Mouse (Mus musculus): ENCODE data around the gene Akap2.
"Not testable (repeated sequence)": the region's sequence is repeated elsewhere in the genome, so short reads cannot be mapped to it uniquely, and the experiment has no call there.

Akap2 gene

GRCm38 (mm10) chr4:57862269-57862986 is 145.0 kb downstream of the Akap2 start:
- no peak for DNase-seq (ENCODE audit: low spot score in 2 of 2)

- no peak for DNase-seq (ENCODE audit: low spot score in 2 of 2)
Measured at GRCm38 (mm10) chr4:57866088-57866487, 148.6 kb downstream of the Akap2 start.

DNA sequence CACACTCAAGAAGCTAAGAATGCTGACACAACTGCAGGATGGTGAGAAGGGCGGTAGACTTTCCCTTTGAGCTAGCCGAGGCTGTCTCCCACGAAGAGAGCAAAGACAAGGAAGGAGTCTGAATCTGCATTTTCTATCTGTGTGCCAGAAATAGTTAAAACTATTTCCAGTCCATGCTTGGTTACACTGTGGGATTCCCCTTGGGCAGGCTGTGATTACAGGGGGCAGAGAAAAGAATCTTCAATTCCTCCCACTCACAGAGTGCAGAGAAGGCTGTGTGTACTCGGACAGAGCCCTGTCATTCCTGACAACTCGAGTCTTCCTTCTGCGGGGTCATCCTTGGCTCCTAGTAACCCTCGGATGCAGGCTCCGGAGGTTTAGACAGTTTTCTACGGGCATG is 149.5 kb downstream of the Akap2 start:
- DNase-seq (ENCODE audit: low spot score in 2 of 2), result no peak

GRCm38 (mm10) chr4:57867454-57867853 is 150.0 kb downstream of the Akap2 start:
- no peak for DNase-seq (ENCODE audit: low spot score in 2 of 2)

DNA sequence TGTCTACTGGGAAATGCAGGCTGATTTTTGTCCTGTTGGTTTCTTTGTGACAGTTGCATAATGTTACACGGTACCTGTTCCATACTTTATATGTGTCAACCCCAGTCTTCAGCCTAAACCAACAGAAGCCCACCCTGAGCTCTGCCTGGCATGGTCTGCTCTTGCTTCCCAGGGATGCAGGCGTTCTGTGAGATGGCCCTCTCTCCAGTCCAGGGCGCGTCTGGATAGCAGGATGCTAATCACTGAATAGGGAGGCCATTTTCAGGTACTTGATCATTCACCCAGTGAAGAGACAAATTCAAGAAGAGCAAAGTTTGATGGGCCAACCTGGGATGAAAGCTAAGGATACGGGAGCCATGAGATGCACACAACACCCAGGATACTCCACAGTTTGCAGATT is 161.7 kb downstream of the Akap2 start:
- DNase-seq (ENCODE audit: low spot score in 2 of 2), result no peak

- peak; percentile 39 to 81 for DNase-seq (ENCODE audit: low spot score in 2 of 2)
Measured at GRCm38 (mm10) chr4:57879804-57880357, 162.4 kb downstream of the Akap2 start.

- no peak for DNase-seq (ENCODE audit: low spot score in 2 of 2)
Measured at GRCm38 (mm10) chr4:57883520-57884421, 166.3 kb downstream of the Akap2 start.

DNA sequence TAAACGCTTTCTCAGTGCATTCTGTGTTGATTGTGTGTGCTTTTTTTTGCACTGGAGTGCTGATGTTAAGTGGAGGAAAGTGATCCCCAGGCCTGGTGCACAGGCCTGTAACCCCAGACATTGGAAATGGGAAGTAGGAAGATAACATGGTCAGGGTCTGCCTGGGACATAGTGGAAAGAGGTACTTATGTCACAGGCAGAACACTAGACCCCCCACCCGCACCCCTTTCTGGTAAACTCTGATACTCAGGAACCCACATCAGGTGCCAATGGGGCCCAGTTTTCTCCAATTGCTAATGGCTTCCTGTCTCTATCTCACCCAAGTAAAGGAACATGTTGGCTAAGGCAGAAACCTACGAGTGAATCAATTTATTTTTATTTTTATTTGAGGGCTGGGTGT is 167.1 kb downstream of the Akap2 start:
- no peak for DNase-seq (ENCODE audit: low spot score in 2 of 2)

- no peak for DNase-seq (ENCODE audit: low spot score in 2 of 2)
Measured at GRCm38 (mm10) chr4:57885186-57885585, 167.7 kb downstream of the Akap2 start.

DNA sequence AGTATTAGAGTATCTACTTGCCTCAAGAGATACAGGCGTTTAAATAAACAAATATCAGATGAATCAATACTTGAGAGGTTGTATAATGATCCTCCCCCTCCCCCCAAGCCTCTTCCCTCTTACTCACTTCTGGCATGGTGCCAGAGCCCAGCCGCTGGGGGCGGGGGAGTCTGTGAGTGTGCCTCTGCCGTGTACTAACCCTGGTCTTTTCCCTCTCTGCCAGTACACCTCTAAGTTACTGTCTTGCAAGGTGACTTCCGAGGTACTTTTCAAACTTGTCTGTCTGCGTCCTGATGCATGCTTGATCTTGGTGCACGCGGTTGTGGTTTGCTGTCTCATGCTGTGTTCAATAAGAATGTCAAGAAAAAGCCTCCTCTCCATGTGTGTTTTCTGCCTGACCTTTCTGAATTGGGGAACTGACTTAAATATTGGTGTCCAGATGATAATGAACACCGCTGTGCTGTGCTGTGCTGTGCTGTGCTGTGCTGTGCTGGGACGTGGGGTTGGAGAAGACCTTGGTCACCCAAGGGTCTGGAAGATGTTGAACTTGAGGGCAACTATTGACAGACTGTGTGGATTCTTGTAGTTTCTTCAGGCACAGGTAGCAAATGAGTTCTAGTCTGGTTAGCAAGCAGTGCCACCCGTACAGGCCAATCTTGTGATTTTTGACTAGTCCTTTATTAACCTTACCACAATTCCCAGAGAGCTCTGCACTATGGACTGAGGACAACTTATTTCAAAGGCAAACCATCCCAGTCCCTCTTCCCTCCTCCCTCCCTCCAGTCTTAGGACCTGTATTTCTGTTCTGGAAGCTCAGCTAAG is 168.8 kb downstream of the Akap2 start:
- no peak for DNase-seq (ENCODE audit: low spot score in 2 of 2)

DNA sequence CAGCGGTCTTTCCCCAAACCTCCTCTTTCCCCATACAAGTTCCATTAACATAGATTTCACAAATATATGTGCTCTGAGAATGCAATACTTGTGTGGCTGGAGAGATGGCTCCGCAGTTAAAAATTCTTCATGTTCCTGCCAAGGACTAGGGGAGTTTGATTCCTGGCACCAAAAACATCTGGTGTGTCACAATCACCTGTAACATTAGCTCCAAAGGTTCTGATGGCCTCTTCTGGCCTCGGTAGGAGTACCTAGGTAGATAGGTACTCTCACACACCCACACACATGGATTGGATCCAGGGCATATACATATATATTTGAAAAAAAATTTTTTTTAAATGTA is 169.4 kb downstream of the Akap2 start:
- DNase-seq (ENCODE audit: low spot score in 2 of 2), result no peak

- DNase-seq (ENCODE audit: low spot score in 2 of 2), result no peak
Measured at GRCm38 (mm10) chr4:57888246-57888645, 170.8 kb downstream of the Akap2 start.

DNA sequence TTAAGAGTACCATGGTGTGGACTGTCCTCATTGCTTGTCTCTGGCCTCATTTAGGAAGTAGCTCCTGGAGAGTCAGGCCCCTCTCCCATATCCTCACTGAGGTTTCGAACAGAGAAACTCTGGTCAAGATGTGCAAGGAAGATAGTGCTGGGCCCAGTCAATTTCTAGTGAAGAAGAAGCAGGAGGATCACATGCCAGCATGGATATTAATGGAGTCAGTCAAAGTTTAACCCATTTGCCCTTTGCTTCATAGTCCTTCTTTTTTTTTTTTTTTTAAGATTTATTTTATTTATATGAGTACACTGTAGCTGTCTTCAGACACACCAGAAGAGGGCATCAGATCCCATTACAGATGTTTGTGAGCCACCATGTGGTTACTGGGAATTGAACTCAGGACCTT is 171.5 kb downstream of the Akap2 start:
- not testable (repeated sequence) for DNase-seq (ENCODE audit: low spot score in 2 of 2)

- no peak for DNase-seq (ENCODE audit: low spot score in 2 of 2)
Measured at GRCm38 (mm10) chr4:57889773-57890172, 172.3 kb downstream of the Akap2 start.

GRCm38 (mm10) chr4:57892001-57892586 is 174.6 kb downstream of the Akap2 start:
- no peak for DNase-seq (ENCODE audit: low spot score in 2 of 2)

DNA sequence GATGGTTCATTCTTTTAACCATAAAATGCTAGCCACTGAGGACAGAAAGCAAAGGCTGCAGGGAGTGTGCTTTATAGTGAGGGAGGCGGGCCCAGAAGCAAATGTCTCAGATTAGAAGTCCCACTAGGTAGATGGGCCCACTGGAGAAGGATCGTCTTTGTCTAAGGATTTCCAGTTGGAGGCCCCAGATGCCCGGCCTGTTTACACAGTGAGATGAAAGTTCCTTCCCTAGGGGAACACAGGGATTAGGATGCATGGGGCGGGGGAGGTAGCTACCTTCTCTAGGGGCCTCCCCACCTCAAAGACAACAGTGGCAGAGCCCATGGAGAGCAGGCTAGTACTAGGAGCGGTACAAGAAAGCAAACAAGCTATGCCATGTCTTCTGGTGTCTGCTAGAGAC is 177.7 kb downstream of the Akap2 start:
- DNase-seq (ENCODE audit: low spot score in 2 of 2), result no peak

GRCm38 (mm10) chr4:57895902-57896301 is 178.4 kb downstream of the Akap2 start:
- DNase-seq (ENCODE audit: low spot score in 2 of 2), result no peak

DNA sequence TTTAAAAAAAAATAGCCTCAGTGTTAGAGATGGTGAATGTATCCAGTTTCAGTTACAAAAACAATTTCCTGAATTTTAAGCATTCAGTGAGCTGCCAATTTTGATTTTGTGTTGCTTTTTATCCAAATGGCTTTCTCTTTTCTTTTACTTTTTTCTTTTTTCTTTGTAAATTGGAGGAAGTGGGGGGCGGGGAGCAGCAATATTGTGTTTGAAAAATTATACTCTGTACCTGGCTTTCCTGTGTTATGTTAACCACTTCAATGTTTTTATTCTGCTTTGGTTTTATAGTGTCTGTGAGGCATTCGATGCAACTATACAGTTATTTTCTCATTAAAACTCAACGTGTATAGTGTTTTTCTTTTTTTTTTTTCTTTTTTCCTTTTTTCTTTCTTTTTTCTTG is 179.2 kb downstream of the Akap2 start:
- DNase-seq (ENCODE audit: low spot score in 2 of 2), result no peak

- no peak for DNase-seq (ENCODE audit: low spot score in 2 of 2)
Measured at GRCm38 (mm10) chr4:57901210-57901609, 183.8 kb downstream of the Akap2 start.

DNA sequence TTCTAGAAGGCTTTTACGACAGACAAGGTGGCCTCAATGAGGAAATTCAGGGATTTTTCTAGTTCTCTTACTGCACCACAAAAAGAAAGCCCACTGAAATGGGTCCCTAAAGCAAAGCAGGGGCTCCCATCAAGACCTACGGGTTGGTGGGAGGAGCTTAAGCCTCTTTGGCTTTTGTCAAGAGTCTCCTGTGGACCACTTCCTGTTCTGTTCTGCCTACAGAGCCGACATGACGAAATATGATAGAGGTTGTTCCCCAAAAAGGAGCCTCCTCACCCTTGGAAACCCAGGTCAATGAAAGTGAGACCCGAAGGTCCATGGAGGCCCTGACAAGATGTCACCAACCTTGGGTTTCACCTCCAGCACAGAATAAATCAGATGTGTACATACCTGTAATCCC is 185.2 kb downstream of the Akap2 start:
- no peak for DNase-seq (ENCODE audit: low spot score in 2 of 2)

DNA sequence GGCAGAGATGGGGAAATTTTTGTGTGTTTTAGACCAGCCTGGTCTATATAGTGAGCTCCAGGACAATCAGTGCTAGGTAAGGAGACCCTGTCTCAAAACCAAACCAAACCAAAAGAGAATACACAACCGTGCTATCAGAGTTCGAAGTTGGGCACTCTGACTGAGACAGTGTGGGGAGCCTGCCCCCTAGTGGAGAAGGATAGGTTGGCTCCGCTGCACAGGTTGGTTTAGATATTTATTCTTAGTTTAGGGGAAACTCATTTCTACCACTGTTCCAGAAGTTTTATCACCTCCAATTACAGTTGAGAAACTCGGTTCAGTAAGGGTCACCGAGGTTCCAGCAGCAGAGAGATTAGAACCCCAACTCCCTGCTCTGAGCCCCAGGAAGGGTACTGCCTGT is 186.8 kb downstream of the Akap2 start:
- DNase-seq (ENCODE audit: low spot score in 2 of 2), result peak; percentile 20 to 60

DNA sequence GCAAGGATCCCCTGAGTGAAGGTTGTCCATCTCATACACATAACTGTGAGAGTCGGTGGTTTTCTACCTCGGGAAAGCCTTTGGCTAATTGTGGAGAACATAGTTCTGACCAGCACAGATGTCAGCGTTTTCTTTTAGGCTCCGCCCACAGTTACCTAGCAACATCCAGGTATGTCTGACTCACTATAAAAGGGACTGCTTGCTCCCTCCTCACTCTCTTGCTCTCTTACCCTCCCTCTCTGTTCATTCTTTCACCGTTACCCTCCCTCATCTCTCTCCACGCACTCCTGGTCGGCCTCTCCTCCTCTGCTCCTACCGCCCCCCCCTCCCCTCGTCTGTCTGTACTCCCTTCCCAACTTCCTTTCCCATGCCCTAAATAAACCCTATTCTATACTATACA is 187.2 kb downstream of the Akap2 start:
- no peak for DNase-seq (ENCODE audit: low spot score in 2 of 2)

Data from frontal cortex, postnatal 14 days (tissue).